Mouse (Mus musculus) lung, postnatal 0 days (tissue): ENCODE results near the gene Gm27021.

ENCODE experiments used
- CTCF ChIP-seq: IDR thresholded peaks from 2 replicates; pipeline ENCODE4 v1.5.1; 2016; ENCODE audit warnings: antibody characterized with exemption, mild to moderate bottlenecking
- EP300 ChIP-seq: IDR thresholded peaks from 2 replicates; pipeline ENCODE4 v1.6.1; 2016; ENCODE audit warnings: antibody characterized with exemption, mild to moderate bottlenecking, control low read depth

- no peak for TF ChIP-seq CTCF
- no peak for TF ChIP-seq EP300
Observed at GRCm38 (mm10) chr8:120632969-120633664, 34.8 kb downstream of the Gm27021 start.
